Mouse (Mus musculus) E14TG2a.4 (cell line): Measurements from ENCODE around the gene Eddm3b.

Experiments used
- CTCF ChIP-seq: conservative IDR thresholded peaks from 2 replicates; pipeline ENCODE4 v1.5.1; 2014; ENCODE audit warnings: low read length
- POU5F1 ChIP-seq: IDR thresholded peaks from 2 replicates; pipeline ENCODE4 v1.6.1; 2014; ENCODE audit warnings: low read length, borderline replicate concordance

DNA sequence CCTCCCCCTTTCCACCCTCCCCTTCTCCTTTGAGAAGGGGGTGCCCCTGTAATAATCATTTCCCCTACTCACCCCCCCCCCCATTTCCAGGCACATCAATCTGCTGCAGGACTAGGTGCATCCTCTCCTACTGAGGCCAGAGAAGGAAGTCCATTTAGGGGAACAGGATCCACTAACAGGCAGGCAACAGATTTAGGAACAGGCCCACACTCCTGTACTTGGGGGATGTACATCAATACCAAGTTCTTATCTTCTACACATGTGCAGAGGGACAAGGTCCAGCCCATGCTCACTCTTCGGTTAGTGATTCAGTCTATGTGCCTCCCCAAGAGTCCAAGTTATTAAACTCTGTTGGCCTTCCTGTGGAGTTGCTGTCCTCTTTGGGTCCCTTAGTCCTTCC, 42.8 kb downstream of the Eddm3b start:
- TF ChIP-seq CTCF (no peak), POU5F1 (no peak)
